Mouse (Mus musculus): ENCODE results near the gene Bmp8b. TPM values are rescaled to one million over a fixed set of nuclear protein-coding genes. Genes with fewer than 3 reads are reported as not detected.
"Not testable (repeated sequence)": the region's sequence is repeated elsewhere in the genome, so short reads cannot be mapped to it uniquely, and the experiment has no call there.

Gene Bmp8b
- polyA plus RNA-seq, 1 experiment from 2014 or later: 0.24 TPM

DNA sequence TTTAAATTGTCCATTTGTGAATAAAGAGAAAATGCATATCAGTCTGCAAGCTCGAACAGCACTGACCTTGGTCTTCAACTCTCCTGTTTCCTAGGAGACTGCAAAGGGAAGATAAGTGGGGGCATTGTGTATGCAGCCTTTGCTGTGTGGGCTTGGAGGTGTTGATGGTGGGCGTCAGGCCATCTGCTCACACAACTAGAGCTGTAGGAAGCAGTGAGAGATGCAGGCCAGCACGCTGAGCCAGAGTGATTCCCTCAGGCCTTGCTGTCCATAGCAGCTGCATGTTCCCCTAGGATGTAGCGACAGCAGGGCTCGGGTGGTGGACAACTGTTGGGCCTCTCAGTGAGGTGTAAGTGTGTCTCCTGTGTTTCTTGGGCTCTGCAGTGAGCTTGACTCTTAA, 48.0 kb downstream of the Bmp8b start:
- WGBS: 67% methylated on average over 5 of the region's 5 CpGs
- H3K9ac ChIP-seq (ENCODE audit: low read length): no peak overlapping the region
- peaks cover 2% of the 10 kb centered on the region; the same call in 1 of the 2 replicates for H3K27me3 ChIP-seq (ENCODE audit: control insufficient read depth, insufficient read depth, low read length)
- no peak overlapping the region for H3K4me2 ChIP-seq (ENCODE audit: low read depth, low read length, severe bottlenecking)
- H3K4me1 ChIP-seq (replicated peaks; ENCODE audit: control insufficient read depth, insufficient read depth, low read length): no peaks in the 10 kb centered on the region
- H3K4me3 ChIP-seq (ENCODE audit: low read depth, low read length): no peak overlapping the region
- no peak for ATAC-seq (replicated peaks; ENCODE audit: low FRiP score)
- no peak overlapping the region for H3K27ac ChIP-seq (ENCODE audit: low read depth, low read length)
- H3K36me3 ChIP-seq (ENCODE audit: control insufficient read depth, insufficient read depth, low read length): no peaks in the 10 kb centered on the region
- H3K9me3 ChIP-seq (ENCODE audit: control insufficient read depth, low read length): no peaks in the 10 kb centered on the region
- no peak for DNase-seq (ENCODE audit: low spot score)

DNA sequence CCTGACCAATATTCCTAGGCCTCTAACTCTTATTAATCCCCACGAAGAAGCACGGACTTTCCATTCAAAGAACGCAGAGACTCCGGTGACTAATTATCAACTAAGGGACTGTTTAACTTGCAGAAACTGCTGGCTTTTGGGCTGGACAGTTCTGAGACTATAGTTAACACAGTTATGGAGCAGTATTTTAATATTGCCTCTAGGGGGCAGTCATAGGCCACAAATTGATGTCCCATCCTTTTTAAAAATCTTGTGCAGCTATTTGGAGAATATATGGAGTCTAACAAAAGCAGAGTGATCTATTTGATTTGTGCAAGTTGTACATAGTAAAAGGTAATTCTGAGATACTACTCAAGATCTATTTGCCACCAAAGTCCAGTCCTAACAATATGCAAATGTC, 50.0 kb downstream of the Bmp8b start:
- H3K27me3 ChIP-seq (ENCODE audit: control insufficient read depth, insufficient read depth, low read length): peaks cover 2% of the 10 kb centered on the region; the same call in 1 of the 2 replicates
- no peaks in the 10 kb centered on the region for H3K4me1 ChIP-seq (replicated peaks; ENCODE audit: control insufficient read depth, insufficient read depth, low read length)
- 25% methylated on average over 4 of the region's 4 CpGs for WGBS
- no peaks in the 10 kb centered on the region for H3K36me3 ChIP-seq (ENCODE audit: control insufficient read depth, insufficient read depth, low read length)
- ATAC-seq (replicated peaks; ENCODE audit: low FRiP score) (no peak), DNase-seq (ENCODE audit: low spot score) (no peak)
- H3K27ac ChIP-seq (ENCODE audit: low read depth, low read length): no peak overlapping the region
- no peak overlapping the region for H3K4me2 ChIP-seq (ENCODE audit: low read depth, low read length, severe bottlenecking)
- no peak overlapping the region for H3K9ac ChIP-seq (ENCODE audit: low read length)
- H3K9me3 ChIP-seq (ENCODE audit: control insufficient read depth, low read length): no peaks in the 10 kb centered on the region
- H3K4me3 ChIP-seq (ENCODE audit: low read depth, low read length): no peak overlapping the region

DNA sequence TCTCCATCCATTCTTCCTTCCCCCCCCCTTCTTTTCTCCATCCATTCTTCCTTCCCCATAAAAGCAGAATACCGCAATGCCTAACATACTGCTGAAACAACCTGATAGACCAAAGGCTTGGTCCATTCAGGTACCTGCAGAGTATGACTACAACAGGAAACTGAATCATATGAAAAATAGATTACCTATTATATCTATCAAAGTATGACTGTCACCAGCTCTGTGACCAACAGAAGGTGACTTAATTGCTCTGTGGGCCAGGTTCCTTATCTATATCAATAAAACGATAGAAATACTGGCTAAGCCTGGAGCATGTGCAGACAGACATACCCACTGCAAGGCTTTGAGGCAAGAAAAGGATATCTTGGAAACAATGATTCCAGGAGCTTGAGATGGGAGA, 50.5 kb downstream of the Bmp8b start:
- no peak for ATAC-seq (replicated peaks; ENCODE audit: low FRiP score)
- 63% methylated on average over 2 of the region's 2 CpGs for WGBS

DNA sequence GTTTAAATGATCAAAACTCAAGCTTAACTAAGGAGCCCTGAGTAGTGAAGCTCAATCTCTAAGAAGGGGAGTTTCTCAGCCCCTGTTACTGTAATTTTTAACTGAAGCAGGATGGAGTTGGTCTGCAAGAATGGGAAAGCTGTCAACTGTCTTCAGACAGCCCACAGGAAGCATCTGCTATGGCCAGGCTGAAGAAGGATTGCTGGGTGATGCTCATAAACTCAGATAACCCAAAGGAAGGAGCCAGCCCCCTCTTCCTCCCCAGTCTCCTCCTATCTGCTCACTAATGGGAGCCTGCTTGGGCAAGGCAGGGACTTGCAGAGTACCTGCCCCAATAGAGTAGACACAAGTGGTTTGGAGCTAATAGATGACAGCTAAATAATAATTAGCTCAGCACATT, 50.9 kb downstream of the Bmp8b start:
- ATAC-seq (replicated peaks; ENCODE audit: low FRiP score) (no peak), DNase-seq (ENCODE audit: low spot score) (no peak)
- Histone ChIP-seq H3K9me3 (ENCODE audit: control insufficient read depth, low read length) (no peaks in the 10 kb centered on the region), H3K36me3 (ENCODE audit: control insufficient read depth, insufficient read depth, low read length) (no peaks in the 10 kb centered on the region), H3K4me3 (ENCODE audit: low read depth, low read length) (no peak overlapping the region), H3K27me3 (ENCODE audit: control insufficient read depth, insufficient read depth, low read length) (peaks cover 2% of the 10 kb centered on the region; the same call in 1 of the 2 replicates), H3K4me1 (replicated peaks; ENCODE audit: control insufficient read depth, insufficient read depth, low read length) (no peaks in the 10 kb centered on the region), H3K27ac (ENCODE audit: low read depth, low read length) (no peak overlapping the region), H3K4me2 (ENCODE audit: low read depth, low read length, severe bottlenecking) (no peak overlapping the region), H3K9ac (ENCODE audit: low read length) (no peak overlapping the region)

More for the DNA sequence above, 50.5 kb downstream of the Bmp8b start:
- H3K4me2 ChIP-seq (ENCODE audit: low read depth, low read length, severe bottlenecking): no peak overlapping the region
- no peak overlapping the region for H3K4me3 ChIP-seq (ENCODE audit: low read depth, low read length)
- DNase-seq (ENCODE audit: low spot score): no peak
- no peak overlapping the region for H3K9ac ChIP-seq (ENCODE audit: low read length)
- H3K27ac ChIP-seq (ENCODE audit: low read depth, low read length): no peak overlapping the region
- H3K27me3 ChIP-seq (ENCODE audit: control insufficient read depth, insufficient read depth, low read length): peaks cover 2% of the 10 kb centered on the region; the same call in 1 of the 2 replicates
- H3K4me1 ChIP-seq (replicated peaks; ENCODE audit: control insufficient read depth, insufficient read depth, low read length): no peaks in the 10 kb centered on the region
- no peaks in the 10 kb centered on the region for H3K9me3 ChIP-seq (ENCODE audit: control insufficient read depth, low read length)
- no peaks in the 10 kb centered on the region for H3K36me3 ChIP-seq (ENCODE audit: control insufficient read depth, insufficient read depth, low read length)

DNA sequence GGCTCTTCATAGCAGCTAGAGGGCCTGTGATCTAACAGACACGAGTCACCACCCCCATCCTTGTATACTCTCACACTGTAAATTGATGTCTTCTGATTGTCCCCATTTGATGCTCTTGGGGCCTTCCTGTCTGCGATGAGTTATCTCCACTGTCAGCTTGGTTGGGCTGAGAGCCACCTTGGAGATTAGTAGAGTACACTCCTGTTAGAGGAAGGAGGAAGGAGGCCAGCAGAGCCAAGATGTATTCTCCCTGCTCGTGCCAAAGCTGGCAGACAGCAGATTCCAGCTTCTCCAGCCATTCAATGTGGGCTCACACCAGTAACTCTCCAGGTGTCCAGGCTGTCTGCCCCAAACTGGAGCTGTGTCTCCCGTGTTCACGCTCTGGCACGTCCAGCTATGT, 55.6 kb downstream of the Bmp8b start:
- Histone ChIP-seq H3K27ac (ENCODE audit: low read depth, low read length) (no peak overlapping the region), H3K27me3 (ENCODE audit: control insufficient read depth, insufficient read depth, low read length) (no peaks in the 10 kb centered on the region), H3K9me3 (ENCODE audit: control insufficient read depth, low read length) (no peaks in the 10 kb centered on the region), H3K36me3 (ENCODE audit: control insufficient read depth, insufficient read depth, low read length) (no peaks in the 10 kb centered on the region), H3K4me3 (ENCODE audit: low read depth, low read length) (no peak overlapping the region), H3K4me1 (replicated peaks; ENCODE audit: control insufficient read depth, insufficient read depth, low read length) (no peaks in the 10 kb centered on the region), H3K4me2 (ENCODE audit: low read depth, low read length, severe bottlenecking) (no peak overlapping the region), H3K9ac (ENCODE audit: low read length) (no peak overlapping the region)
- DNase-seq (ENCODE audit: low spot score) (no peak), ATAC-seq (replicated peaks; ENCODE audit: low FRiP score) (no peak)
- 84% methylated on average over 6 of the region's 6 CpGs for WGBS

DNA sequence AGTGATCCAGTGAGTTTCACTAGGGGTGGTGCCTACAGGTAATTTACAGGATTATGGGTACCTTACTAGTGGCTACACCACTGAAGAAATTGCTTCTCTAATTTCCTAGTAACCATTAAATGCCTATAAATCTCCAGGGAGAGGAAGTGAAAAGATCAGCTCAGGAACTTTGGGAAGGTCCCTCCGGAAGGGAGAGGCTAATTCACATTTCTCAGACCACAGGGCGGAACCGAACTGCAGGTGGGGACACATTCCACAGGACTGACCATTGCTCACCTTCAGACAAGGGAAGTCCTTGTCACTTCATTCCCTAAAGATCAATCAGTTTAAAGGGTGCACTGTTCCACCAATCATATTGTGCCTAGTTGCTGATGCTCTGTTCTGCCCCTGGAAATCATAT, 56.3 kb downstream of the Bmp8b start:
- H3K27ac ChIP-seq (ENCODE audit: low read depth, low read length); H3K9me3 ChIP-seq (ENCODE audit: control insufficient read depth, low read length); H3K9ac ChIP-seq (ENCODE audit: low read length); H3K4me3 ChIP-seq (ENCODE audit: low read depth, low read length); ATAC-seq (replicated peaks; ENCODE audit: low FRiP score); H3K36me3 ChIP-seq (ENCODE audit: control insufficient read depth, insufficient read depth, low read length); H3K4me1 ChIP-seq (replicated peaks; ENCODE audit: control insufficient read depth, insufficient read depth, low read length); DNase-seq (ENCODE audit: low spot score); H3K4me2 ChIP-seq (ENCODE audit: low read depth, low read length, severe bottlenecking); H3K27me3 ChIP-seq (ENCODE audit: control insufficient read depth, insufficient read depth, low read length): not testable (repeated sequence)
- WGBS: 93% methylated on average over 3 of the region's 3 CpGs

DNA sequence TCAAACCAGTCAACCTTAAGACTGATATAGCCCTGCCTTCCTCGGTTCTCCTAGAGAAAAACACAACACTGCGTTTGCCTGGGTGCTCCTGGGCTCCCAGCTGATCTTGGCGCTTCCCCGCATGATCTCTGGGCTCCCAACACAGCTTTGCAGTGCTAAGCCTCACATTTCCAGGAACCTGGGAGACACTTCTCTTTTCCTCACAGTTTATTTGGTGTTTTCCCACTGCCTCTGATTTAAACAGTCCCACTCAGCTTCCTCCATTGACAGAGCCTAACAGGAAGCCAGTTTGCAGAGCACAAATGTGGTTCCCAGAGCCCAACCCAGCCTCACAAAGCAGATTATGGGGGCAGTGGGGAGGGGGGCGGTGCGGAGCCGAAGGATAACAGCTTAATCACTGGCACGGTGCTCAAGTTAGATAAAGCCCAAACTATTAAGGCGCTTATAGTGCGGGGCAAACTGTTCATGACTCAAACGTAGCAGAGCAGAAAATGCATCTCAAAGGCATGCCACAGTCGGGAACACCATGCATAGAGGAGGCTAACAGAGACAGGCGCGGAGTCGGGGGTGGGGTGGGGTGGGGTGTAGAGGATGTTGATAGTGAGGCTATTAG, 57.4 kb downstream of the Bmp8b start:
- Histone ChIP-seq H3K9me3 (ENCODE audit: control insufficient read depth, low read length) (no peaks in the 10 kb centered on the region), H3K36me3 (ENCODE audit: control insufficient read depth, insufficient read depth, low read length) (no peaks in the 10 kb centered on the region), H3K9ac (ENCODE audit: low read length) (no peak overlapping the region), H3K4me3 (ENCODE audit: low read depth, low read length) (no peak overlapping the region), H3K4me2 (ENCODE audit: low read depth, low read length, severe bottlenecking) (peak overlapping the region; percentile 31), H3K27me3 (ENCODE audit: control insufficient read depth, insufficient read depth, low read length) (no peaks in the 10 kb centered on the region), H3K27ac (ENCODE audit: low read depth, low read length) (no peak overlapping the region), H3K4me1 (replicated peaks; ENCODE audit: control insufficient read depth, insufficient read depth, low read length) (no peaks in the 10 kb centered on the region)
- DNase-seq (ENCODE audit: low spot score) (peak; percentile 53), ATAC-seq (replicated peaks; ENCODE audit: low FRiP score) (0 out of 2 replicates have a peak, but pooled peaks have one; percentile 39)
- 15% methylated on average over 15 of the region's 15 CpGs for WGBS

DNA sequence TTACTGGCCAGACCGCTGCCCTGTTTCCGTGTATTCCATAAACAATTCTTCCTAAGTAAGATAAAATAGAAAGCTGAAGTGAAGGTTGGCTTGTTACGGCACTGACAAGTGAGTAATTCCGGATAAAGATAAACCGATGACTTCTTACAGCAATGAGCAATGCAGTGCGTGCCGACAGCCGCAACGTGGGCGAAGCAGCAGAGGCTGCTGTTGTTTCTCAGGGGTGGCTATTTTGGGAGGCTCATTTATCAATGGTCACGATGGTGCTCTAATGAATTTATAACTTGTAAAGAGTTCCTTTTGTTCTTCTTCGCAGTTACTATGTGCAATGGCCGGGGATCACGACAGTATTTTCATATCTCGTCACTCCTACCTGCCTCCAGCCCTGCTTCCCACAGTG, 59.2 kb downstream of the Bmp8b start:
- H3K27ac ChIP-seq (ENCODE audit: low read depth, low read length): no peak overlapping the region
- 90% methylated on average over 15 of the region's 15 CpGs for WGBS
- H3K9ac ChIP-seq (ENCODE audit: low read length): no peak overlapping the region
- H3K9me3 ChIP-seq (ENCODE audit: control insufficient read depth, low read length): no peaks in the 10 kb centered on the region
- no peaks in the 10 kb centered on the region for H3K36me3 ChIP-seq (ENCODE audit: control insufficient read depth, insufficient read depth, low read length)
- no peaks in the 10 kb centered on the region for H3K27me3 ChIP-seq (ENCODE audit: control insufficient read depth, insufficient read depth, low read length)
- DNase-seq (ENCODE audit: low spot score) (no peak), ATAC-seq (replicated peaks; ENCODE audit: low FRiP score) (no peak)
- H3K4me2 ChIP-seq (ENCODE audit: low read depth, low read length, severe bottlenecking): no peak overlapping the region
- no peaks in the 10 kb centered on the region for H3K4me1 ChIP-seq (replicated peaks; ENCODE audit: control insufficient read depth, insufficient read depth, low read length)
- H3K4me3 ChIP-seq (ENCODE audit: low read depth, low read length): no peak overlapping the region

DNA sequence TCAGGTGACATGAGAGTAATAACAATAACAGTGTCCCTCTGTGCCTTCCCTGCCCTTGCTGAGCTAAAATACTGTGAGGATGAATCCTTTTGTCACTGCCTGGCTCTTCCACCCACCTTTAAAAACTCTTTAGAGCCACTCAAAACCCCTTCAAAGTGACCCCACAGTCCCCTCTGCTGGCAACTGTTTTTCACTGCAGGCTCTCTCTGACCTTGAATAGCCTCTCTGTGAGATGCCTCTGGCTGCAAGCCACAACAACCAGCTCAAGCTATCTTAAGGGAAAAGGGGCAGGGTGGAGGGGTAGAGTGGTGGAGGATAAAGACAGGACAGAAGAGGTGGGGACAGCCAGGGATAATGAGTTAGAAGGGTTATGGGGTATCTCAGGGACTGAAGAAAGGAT, 66.8 kb downstream of the Bmp8b start:
- DNase-seq (ENCODE audit: low spot score) (no peak), ATAC-seq (replicated peaks; ENCODE audit: low FRiP score) (no peak)
- no peak overlapping the region for H3K9ac ChIP-seq (ENCODE audit: low read length)
- H3K4me2 ChIP-seq (ENCODE audit: low read depth, low read length, severe bottlenecking): no peak overlapping the region
- no peaks in the 10 kb centered on the region for H3K9me3 ChIP-seq (ENCODE audit: control insufficient read depth, low read length)
- H3K27ac ChIP-seq (ENCODE audit: low read depth, low read length): no peak overlapping the region
- H3K4me3 ChIP-seq (ENCODE audit: low read depth, low read length): no peak overlapping the region
- no peaks in the 10 kb centered on the region for H3K27me3 ChIP-seq (ENCODE audit: control insufficient read depth, insufficient read depth, low read length)
- no peaks in the 10 kb centered on the region for H3K4me1 ChIP-seq (replicated peaks; ENCODE audit: control insufficient read depth, insufficient read depth, low read length)
- no peaks in the 10 kb centered on the region for H3K36me3 ChIP-seq (ENCODE audit: control insufficient read depth, insufficient read depth, low read length)

All from forebrain, embryonic 11.5 days (tissue).